In genomic region chr12:47164031-47164717, GRCm38 (mm10) we compare ENCODE assay signal across 8 mouse cellular contexts.
DNase-seq lines count a peak whose midpoint lies in the region; ATAC-seq and TF ChIP-seq lines count a peak whose summit lies in the region.

No protein-coding gene starts in this region.

- H3K9ac ChIP-seq in forebrain, postnatal 0 days = peak overlapping the region; percentile 46
- H3K9ac ChIP-seq in midbrain, embryonic 11.5 days (ENCODE audit: low read length) = 0 out of 2 replicates have a peak overlapping the region, but pooled peaks have one; percentile 18
- no peak overlapping the region for H3K9ac ChIP-seq in stomach, embryonic 15.5 days

- intact Hi-C loops in heart, postnatal 36 days (cut with DNase I) = no loop called here

- peak overlapping the region; percentile 36; the same call in 1 of the 2 replicates for H3K27ac ChIP-seq in cerebellum, adult 2 months (ENCODE audit: insufficient read depth, low read length)
- 0 out of 2 replicates have a peak overlapping the region, but pooled peaks have one; percentile 0 for H3K27ac ChIP-seq in forebrain, postnatal 0 days (ENCODE audit: low read depth, low read length)
- peak overlapping the region; percentile 37 for H3K27ac ChIP-seq in midbrain, embryonic 11.5 days (ENCODE audit: low read depth, low read length)
- no peak overlapping the region for H3K27ac ChIP-seq in stomach, embryonic 15.5 days

- H3K4me1 ChIP-seq in cerebellum, adult 2 months (ENCODE audit: control insufficient read depth, insufficient read depth, low read length) = peaks cover 10% of the 10 kb centered on the region; the same call in 1 of the 2 replicates
- H3K4me1 ChIP-seq in forebrain, postnatal 0 days (ENCODE audit: insufficient read depth) = no peaks in the 10 kb centered on the region; the same call in 1 of the 2 replicates
- peaks cover 11% of the 10 kb centered on the region; the same call in 1 of the 2 replicates for H3K4me1 ChIP-seq in midbrain, embryonic 11.5 days (ENCODE audit: control insufficient read depth, insufficient read depth, low read length)
- no peaks in the 10 kb centered on the region for H3K4me1 ChIP-seq in stomach, embryonic 15.5 days

- peak; percentile 18 for DNase-seq in NIH3T3 (ENCODE audit: low read depth)
- peak; percentile 79 to 88 for DNase-seq in cerebellum, adult 2 months
- DNase-seq in forebrain, postnatal 0 days = peak; percentile 81
- DNase-seq in heart, postnatal 36 days = peak; percentile 31 to 50
- DNase-seq in layer of hippocampus, postnatal 25 days (ENCODE audit: extremely low spot score in 1 of 2, low spot score in 1 of 2) = peak; percentile 8 to 21
- DNase-seq in midbrain, embryonic 11.5 days (ENCODE audit: low spot score, missing footprints) = peak; percentile 84
- DNase-seq in thymus, postnatal 0 days (ENCODE audit: low spot score) = no peak

- ATAC-seq in forebrain, postnatal 0 days = peak; percentile 95
- peak; percentile 87 for ATAC-seq in midbrain, embryonic 11.5 days (ENCODE audit: low FRiP score)
- ATAC-seq in stomach, embryonic 15.5 days (ENCODE audit: insufficient read depth, low FRiP score, low read depth) = no peak

- H3K4me2 ChIP-seq in forebrain, postnatal 0 days (ENCODE audit: low read depth) = peak overlapping the region; percentile 34
- peak overlapping the region; percentile 34; the same call in 1 of the 2 replicates for H3K4me2 ChIP-seq in midbrain, embryonic 11.5 days
- peak overlapping the region; percentile 35 for H3K4me2 ChIP-seq in stomach, embryonic 15.5 days

- no peaks in the 10 kb centered on the region for H3K9me3 ChIP-seq in forebrain, postnatal 0 days (ENCODE audit: low read length)
- H3K9me3 ChIP-seq in midbrain, embryonic 11.5 days (ENCODE audit: control insufficient read depth, low read length) = no peaks in the 10 kb centered on the region
- H3K9me3 ChIP-seq in stomach, embryonic 15.5 days = no peaks in the 10 kb centered on the region

- peak overlapping the region; percentile 46 for H3K4me3 ChIP-seq in cerebellum, adult 2 months (replicated peaks; ENCODE audit: insufficient read depth, low read depth, low read length)
- H3K4me3 ChIP-seq in forebrain, postnatal 0 days (ENCODE audit: low read depth, low read length) = peak overlapping the region; percentile 28
- no peak overlapping the region; the same call in 1 of the 2 replicates for H3K4me3 ChIP-seq in midbrain, embryonic 11.5 days (ENCODE audit: low read depth, low read length)
- H3K4me3 ChIP-seq in stomach, embryonic 15.5 days (replicated peaks) = no peak overlapping the region

- WGBS in cerebellum, adult 2 months = 8% methylated on average over 15 of the region's 15 CpGs
- WGBS in forebrain, postnatal 0 days = 4% methylated on average over 15 of the region's 15 CpGs
- WGBS in midbrain, embryonic 11.5 days = 25% methylated on average over 15 of the region's 15 CpGs
- 31% methylated on average over 15 of the region's 15 CpGs for WGBS in stomach, embryonic 15.5 days

- peak; percentile 61; the same call in 1 of the 2 replicates for TF ChIP-seq POLR2A in cerebellum, adult 2 months (IDR thresholded peaks at IDR 0.05; ENCODE audit: borderline replicate concordance, insufficient read depth, low read length)

- H3K27me3 ChIP-seq in cerebellum, adult 2 months (ENCODE audit: control insufficient read depth, insufficient read depth, low read length) = no peaks in the 10 kb centered on the region
- H3K27me3 ChIP-seq in forebrain, postnatal 0 days (ENCODE audit: insufficient read depth, low read length) = no peaks in the 10 kb centered on the region; the same call in 1 of the 2 replicates
- no peaks in the 10 kb centered on the region for H3K27me3 ChIP-seq in midbrain, embryonic 11.5 days (ENCODE audit: control insufficient read depth, insufficient read depth, low read length)
- no peaks in the 10 kb centered on the region for H3K27me3 ChIP-seq in stomach, embryonic 15.5 days (replicated peaks)

- no peak for TF ChIP-seq CTCF in cerebellum, adult 2 months (IDR thresholded peaks at IDR 0.05; ENCODE audit: borderline replicate concordance, insufficient read depth, low read depth, low read length)
- no peak for TF ChIP-seq CTCF in forebrain, postnatal 0 days (IDR thresholded peaks at IDR 0.05; ENCODE audit: low read depth)

- H3K36me3 ChIP-seq in forebrain, postnatal 0 days (ENCODE audit: insufficient read depth) = no peaks in the 10 kb centered on the region
- H3K36me3 ChIP-seq in midbrain, embryonic 11.5 days (ENCODE audit: control insufficient read depth, insufficient read depth, low read length) = no peaks in the 10 kb centered on the region
- H3K36me3 ChIP-seq in stomach, embryonic 15.5 days = no peaks in the 10 kb centered on the region

Comparison
In these comparisons a context has a peak if more than half of its experiments do, and no peak if none do; other contexts are left out.
1. H3K4me3 ChIP-seq: peak in cerebellum, adult 2 months (single experiment) and forebrain, postnatal 0 days (single experiment); none in midbrain, embryonic 11.5 days (single experiment) and stomach, embryonic 15.5 days (single experiment).
2. Peak in every context shown above with its lines, with median percentiles within 50 percentile points of each other: H3K4me2 ChIP-seq.